Mouse (Mus musculus): ENCODE measurements at regions not wholly inside any gene's neighbourhood (a gene's known extent, or its start where the extent isn't known, plus 50 kb on each side); places are given as distances from the start of the nearest gene placed in this dataset.

- ATAC-seq (ENCODE audit: insufficient number of reproducible peaks, low FRiP score, low TSS enrichment) = no peak
Measured at GRCm38 (mm10) chr5:42364116-42364515, 296.4 kb downstream of the Gm16223 start.

DNA sequence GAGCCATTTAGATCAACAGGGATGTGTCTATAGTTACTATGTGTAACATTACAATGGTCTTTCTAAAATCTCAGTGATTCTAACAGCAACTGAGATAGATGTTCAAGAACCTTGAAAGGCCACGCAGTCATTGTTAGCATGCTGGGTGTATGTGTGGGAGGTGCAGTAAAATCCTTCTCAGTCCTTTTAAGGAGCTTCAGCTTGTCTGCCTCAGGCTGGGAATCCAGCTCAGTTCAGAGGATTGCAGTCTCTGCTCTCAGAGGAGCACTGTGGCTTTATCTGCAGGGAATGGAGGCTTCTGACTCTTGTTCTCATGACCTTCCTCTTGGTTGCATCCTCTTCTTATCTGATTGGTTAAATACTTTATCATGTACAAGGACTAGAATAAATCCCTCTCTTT is 320.2 kb downstream of the Gm16223 start:
- no peak for ATAC-seq (ENCODE audit: insufficient number of reproducible peaks, low FRiP score, low TSS enrichment)

- ATAC-seq (ENCODE audit: insufficient number of reproducible peaks, low FRiP score, low TSS enrichment) = no peak
Measured at GRCm38 (mm10) chr5:42396695-42397094, 328.9 kb downstream of the Gm16223 start.

- ATAC-seq (ENCODE audit: insufficient number of reproducible peaks, low FRiP score, low TSS enrichment) = no peak
Measured at GRCm38 (mm10) chr5:42409981-42410380, 342.2 kb downstream of the Gm16223 start.

GRCm38 (mm10) chr5:42412296-42412695 is 344.5 kb downstream of the Gm16223 start:
- no peak for ATAC-seq (ENCODE audit: insufficient number of reproducible peaks, low FRiP score, low TSS enrichment)

DNA sequence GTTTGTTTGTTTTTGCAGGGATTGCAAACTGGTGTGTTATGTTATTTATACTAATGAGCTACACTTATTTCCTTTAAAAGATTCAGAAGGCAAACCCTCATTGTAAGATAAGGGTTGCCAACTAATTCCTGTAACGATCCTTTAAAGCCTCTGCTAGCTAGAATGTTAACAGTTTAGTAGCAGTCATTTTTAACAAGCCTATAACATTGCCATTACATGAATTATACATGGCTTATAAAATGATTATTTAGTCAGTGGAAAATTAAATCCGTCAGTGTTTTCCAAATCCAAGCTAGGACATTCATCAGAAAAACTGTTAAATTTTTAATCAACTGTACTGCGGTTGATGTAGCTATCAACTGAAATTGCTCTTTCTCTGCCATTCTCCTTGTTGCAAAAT is 358.1 kb downstream of the Gm16223 start:
- no peak for ATAC-seq (ENCODE audit: insufficient number of reproducible peaks, low FRiP score, low TSS enrichment)

DNA sequence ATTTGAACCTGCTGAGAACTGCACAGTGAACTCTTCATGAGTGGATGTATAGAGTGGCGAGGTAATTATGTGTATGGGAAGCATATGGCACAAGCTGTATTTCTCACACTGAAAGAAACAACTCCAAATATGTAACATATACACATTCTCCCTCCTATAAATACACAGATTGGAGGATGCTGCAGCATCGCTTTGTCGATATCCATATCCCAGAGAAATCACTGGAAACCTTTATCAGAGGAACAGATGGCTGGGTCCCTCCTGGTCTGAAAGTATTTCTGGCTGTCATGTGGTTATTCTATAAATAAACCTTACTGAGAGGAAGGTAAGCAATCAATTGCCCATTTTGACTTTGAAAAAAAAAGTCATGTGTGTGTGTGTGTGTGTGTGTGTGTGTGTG is 365.4 kb downstream of the Gm16223 start:
- peak; percentile 79 for ATAC-seq (ENCODE audit: insufficient number of reproducible peaks, low FRiP score, low TSS enrichment)

- no peak for ATAC-seq (ENCODE audit: insufficient number of reproducible peaks, low FRiP score, low TSS enrichment)
Measured at GRCm38 (mm10) chr5:42448644-42449043, 380.9 kb downstream of the Gm16223 start.

- no peak for ATAC-seq (ENCODE audit: insufficient number of reproducible peaks, low FRiP score, low TSS enrichment)
Measured at GRCm38 (mm10) chr5:42449581-42449980, 381.8 kb downstream of the Gm16223 start.

DNA sequence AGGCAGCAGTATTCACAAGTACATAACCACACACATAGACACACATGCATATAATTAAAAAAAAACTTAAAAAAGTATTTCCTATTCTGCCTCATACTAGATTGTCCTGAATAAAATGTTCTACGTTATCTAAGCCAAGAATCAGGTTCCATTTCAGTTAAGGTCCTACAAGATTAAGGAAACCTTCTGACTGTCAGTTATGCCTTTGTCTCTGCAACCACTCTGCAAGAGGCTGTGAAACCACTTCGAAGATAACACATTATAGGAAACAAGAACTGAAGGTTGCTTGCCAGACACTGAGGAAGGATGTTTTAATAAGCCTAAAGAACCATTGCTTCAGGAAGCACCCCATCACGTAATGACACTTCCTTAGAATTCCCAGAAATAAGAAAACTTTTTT is 385.9 kb downstream of the Gm16223 start:
- no peak for ATAC-seq (ENCODE audit: insufficient number of reproducible peaks, low FRiP score, low TSS enrichment)

DNA sequence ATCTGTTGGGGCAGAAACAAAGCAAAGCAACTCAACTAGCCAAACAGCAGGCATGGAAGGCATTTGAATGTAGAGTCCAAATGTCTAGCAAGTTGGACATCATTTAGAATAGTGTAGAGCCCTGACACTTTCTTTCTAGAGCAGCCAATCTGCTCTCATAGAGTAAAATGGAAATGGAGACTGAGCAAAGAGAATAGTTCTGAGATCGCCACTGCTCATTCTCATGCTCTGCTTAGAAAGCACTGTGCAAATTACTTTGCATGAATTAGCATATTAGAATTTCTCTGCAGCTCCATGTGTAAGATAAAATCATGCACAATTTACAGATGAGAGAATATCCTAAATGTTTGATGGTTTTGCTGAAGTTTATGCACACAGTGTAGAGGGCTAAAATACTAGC is 393.4 kb downstream of the Gm16223 start:
- no peak for ATAC-seq (ENCODE audit: insufficient number of reproducible peaks, low FRiP score, low TSS enrichment)

- ATAC-seq (ENCODE audit: insufficient number of reproducible peaks, low FRiP score, low TSS enrichment) = peak; percentile 6; the same call in 1 of the 2 replicates
Measured at GRCm38 (mm10) chr5:42464814-42465213, 397.1 kb downstream of the Gm16223 start.

GRCm38 (mm10) chr5:42473493-42473892 is 405.7 kb downstream of the Gm16223 start:
- no peak for ATAC-seq (ENCODE audit: insufficient number of reproducible peaks, low FRiP score, low TSS enrichment)

DNA sequence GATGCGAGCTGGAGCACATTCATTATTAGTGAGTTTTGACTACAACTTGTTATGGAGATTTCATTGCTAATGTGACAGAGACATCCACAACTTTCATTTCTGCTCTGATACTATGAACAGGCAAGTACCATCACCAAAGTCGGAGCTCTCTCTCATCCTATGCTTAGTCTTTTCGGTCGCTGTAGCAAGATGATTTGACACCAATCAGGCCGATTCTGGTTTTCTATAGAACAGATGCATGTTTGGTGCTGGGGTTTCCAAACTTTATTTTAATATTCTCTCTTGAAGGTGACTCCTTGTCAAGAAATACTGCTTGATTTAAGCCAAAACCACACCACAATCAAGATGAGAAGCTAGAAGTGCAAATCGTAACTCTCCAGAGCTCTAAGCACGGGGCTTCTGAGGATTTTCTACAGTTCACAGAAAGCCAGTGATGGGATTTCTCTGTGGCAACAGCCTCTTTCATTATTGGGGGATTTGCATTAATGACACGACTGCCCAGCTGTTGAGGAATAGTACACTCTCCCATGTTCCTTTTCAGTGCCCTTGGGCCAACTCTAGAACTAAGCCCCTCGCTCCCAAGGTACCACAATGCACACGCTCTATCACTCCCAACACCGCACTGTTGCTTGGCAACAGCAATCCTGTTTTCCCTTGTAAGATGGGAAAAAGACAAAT is 434.5 kb downstream of the Gm16223 start:
- no peak for ATAC-seq (ENCODE audit: insufficient number of reproducible peaks, low FRiP score, low TSS enrichment)

DNA sequence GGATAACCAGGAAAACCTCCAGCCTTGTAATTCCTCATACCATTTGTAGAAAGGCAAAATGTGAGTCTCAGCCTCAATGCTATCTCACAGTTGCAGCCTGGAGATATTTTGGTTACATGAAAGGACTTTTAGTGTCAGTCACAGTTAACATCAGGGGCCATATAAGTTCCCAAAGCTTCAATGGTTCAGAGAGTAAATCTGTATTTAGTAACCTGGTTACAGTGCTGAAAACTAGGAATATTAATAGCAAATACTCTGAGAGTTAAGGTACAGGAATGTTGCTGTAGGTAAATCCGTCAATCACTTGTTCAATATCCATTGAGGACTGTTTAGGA is 435.0 kb downstream of the Gm16223 start:
- ATAC-seq (ENCODE audit: insufficient number of reproducible peaks, low FRiP score, low TSS enrichment) = no peak

DNA sequence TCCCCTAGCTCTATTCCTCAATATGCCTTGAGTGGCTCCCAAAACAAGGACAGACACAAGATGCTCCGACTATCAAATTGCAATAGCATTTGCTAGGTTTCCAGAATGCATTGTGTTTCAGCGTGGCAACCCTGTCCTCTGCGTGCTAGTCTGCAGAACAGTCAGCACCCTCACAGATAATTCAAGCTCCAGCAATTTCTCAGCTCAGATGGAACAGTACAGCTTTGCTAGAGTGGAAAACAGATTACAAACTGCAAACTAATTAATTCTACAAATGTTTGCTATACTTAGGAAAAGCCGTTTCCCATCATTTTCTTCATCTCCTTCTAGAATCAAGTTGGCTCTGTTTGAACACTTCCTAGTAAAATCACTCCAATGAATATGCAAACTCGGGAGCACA is 441.4 kb downstream of the Gm16223 start:
- ATAC-seq (ENCODE audit: insufficient number of reproducible peaks, low FRiP score, low TSS enrichment) = no peak

- no peak for ATAC-seq (ENCODE audit: insufficient number of reproducible peaks, low FRiP score, low TSS enrichment)
Measured at GRCm38 (mm10) chr5:42523116-42524113, 455.7 kb downstream of the Gm16223 start.

- no peak for ATAC-seq (ENCODE audit: insufficient number of reproducible peaks, low FRiP score, low TSS enrichment)
Measured at GRCm38 (mm10) chr5:42525431-42525830, 457.7 kb downstream of the Gm16223 start.

DNA sequence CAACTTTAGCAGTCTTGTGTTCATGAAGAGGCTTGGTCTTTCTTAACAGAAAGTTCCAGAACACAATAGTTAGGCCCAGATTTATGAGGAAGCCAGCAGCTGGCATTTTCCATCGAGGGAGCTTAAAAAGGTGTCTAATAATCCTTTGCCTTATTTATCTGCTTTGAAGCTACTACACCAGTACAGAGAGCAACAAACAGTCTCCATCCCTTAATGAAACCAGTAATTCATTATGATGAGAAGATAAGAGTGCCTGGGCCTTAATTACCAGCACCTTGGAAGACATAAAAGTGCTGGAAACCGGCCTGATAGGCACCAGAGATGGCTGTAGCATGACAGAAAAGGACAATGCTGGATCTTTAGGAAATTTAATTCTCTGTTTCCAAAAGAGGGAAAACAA is 492.8 kb downstream of the Gm16223 start:
- ATAC-seq (ENCODE audit: insufficient number of reproducible peaks, low FRiP score, low TSS enrichment) = no peak

- no peak for ATAC-seq (ENCODE audit: insufficient number of reproducible peaks, low FRiP score, low TSS enrichment)
Measured at GRCm38 (mm10) chr5:42563406-42563805, 495.6 kb downstream of the Gm16223 start.

DNA sequence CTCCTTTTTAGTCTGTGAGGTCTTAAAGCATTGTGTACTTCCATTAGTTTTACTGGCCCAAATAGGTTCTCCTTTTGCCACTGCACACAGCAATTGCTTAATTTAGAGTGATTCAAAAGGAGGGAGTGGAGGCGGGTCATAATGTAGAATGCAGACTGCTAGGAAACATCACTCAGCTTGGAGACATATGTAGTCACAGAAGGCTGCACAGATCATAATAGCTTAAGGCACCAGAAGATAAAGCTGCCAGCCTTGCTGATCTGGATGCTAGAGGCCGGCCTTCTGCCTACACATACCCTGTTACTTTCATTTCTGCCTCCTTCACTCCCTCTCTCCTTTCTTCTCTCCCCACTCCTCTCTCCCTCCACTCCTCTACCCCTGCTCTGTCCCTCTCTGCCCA is 508.2 kb downstream of the Gm16223 start:
- ATAC-seq (ENCODE audit: insufficient number of reproducible peaks, low FRiP score, low TSS enrichment) = no peak
